Mouse (Mus musculus): ENCODE measurements around the gene Cfap299. TPM values are rescaled to one million over a fixed set of nuclear protein-coding genes. Genes with fewer than 3 reads are reported as not detected.

Cfap299 gene
- polyA plus RNA-seq, 1 experiment from 2014 or later: 0.41 TPM

DNA sequence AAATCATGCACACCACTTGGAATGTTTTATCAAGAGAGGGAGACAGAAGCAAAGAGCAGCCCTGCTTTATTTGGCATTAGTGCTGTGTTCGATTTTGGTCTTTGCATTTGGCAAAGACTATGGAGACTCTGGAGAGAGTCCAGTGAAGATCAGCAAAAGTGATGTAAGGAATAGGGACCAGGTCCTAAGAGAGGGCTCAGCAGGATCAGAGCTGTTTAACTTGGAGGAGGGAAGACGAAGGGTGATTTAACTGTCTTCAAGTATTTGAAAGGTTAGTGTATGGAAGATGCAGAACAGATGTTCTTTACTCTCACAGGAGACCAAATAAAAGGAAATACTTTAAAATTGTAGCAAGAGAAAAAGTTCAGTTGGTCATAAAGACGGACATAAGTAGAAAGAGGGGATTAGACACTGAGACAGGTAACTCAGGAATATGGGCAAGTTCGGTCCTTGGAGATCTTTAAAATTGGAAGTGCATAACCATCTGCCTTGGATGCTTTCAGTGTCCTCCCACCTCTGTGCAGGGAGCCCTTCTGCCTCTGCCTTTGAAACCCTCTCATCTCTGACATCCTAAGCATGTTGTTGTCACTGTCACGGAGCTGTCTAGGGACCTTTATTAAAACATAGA lies 31.8 kb downstream of the Cfap299 start:
- Histone ChIP-seq H3K27me3 (ENCODE audit: control insufficient read depth, insufficient read depth, low read length) (no peaks in the 10 kb centered on the region), H3K4me3 (ENCODE audit: control insufficient read depth in 1 of 2, insufficient read depth in 1 of 2, low read depth in 1 of 2, low read length in 2 of 2) (no peak overlapping the region), H3K9me3 (ENCODE audit: control insufficient read depth, low read length) (no peaks in the 10 kb centered on the region), H3K36me3 (ENCODE audit: control insufficient read depth, insufficient read depth, low read length) (no peaks in the 10 kb centered on the region), H3K4me2 (ENCODE audit: low read length) (no peak overlapping the region), H3K4me1 (ENCODE audit: control insufficient read depth in 2 of 2, insufficient read depth in 2 of 2, low read length in 2 of 2) (no peaks in the 10 kb centered on the region), H3K27ac (replicated peaks in 1 of 2; ENCODE audit: control insufficient read depth in 1 of 2, insufficient read depth in 1 of 2, low read depth in 2 of 2, low read length in 2 of 2) (no peak overlapping the region), H3K9ac (ENCODE audit: low read length) (no peak overlapping the region)
- 77% methylated on average over 5 of the region's 5 CpGs for WGBS
- ATAC-seq (ENCODE audit: insufficient number of reproducible peaks, insufficient read depth, low FRiP score, low read depth): no peak

DNA sequence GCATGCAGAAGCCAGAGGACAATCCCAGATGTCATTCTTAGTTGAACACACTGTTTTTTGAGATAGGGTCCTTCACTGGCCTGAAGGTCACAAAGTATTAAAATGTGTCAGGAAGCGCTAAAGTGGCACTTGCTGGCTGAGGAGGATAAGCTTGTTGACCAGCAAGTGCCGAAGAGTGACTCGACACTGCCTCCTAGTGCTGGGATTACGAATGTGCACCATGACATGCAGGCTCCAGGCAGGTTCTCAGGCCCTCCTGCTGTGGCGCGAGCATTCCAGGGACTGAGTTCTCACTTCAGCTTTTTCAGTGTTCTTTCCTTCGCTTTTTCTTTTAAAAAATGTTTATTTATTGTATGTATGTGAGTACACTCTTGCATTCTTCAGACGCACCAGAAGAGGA lies 34.3 kb downstream of the Cfap299 start:
- ATAC-seq (ENCODE audit: insufficient number of reproducible peaks, insufficient read depth, low FRiP score, low read depth): no peak
- no peaks in the 10 kb centered on the region for H3K9me3 ChIP-seq (ENCODE audit: control insufficient read depth, low read length)
- WGBS: 38% methylated on average over 8 of the region's 8 CpGs
- H3K4me1 ChIP-seq (ENCODE audit: control insufficient read depth in 2 of 2, insufficient read depth in 2 of 2, low read length in 2 of 2): no peaks in the 10 kb centered on the region
- no peak overlapping the region for H3K4me2 ChIP-seq (ENCODE audit: low read length)
- no peaks in the 10 kb centered on the region for H3K36me3 ChIP-seq (ENCODE audit: control insufficient read depth, insufficient read depth, low read length)
- H3K27me3 ChIP-seq (ENCODE audit: control insufficient read depth, insufficient read depth, low read length): no peaks in the 10 kb centered on the region
- H3K27ac ChIP-seq (replicated peaks in 1 of 2; ENCODE audit: control insufficient read depth in 1 of 2, insufficient read depth in 1 of 2, low read depth in 2 of 2, low read length in 2 of 2): no peak overlapping the region
- no peak overlapping the region for H3K9ac ChIP-seq (ENCODE audit: low read length)
- no peak overlapping the region for H3K4me3 ChIP-seq (ENCODE audit: control insufficient read depth in 1 of 2, insufficient read depth in 1 of 2, low read depth in 1 of 2, low read length in 2 of 2)

DNA sequence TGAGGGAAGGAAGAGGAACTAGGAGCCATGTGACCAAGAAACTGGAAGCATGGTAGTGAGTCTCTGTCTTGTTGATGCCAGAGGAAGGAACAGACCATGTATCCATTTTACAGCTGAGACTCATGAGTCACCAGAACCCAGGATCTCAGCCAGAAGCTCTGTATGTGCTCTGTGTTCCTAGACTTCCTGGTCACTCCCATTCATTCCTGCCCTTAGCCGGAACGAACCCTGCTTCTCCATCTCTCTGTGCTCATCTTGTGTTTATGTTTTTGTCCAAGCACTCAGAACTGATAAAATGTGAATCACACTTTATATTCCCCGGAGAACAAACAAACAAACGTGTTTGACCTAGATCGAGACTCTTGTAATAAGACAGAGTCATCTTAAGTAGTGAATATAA lies 36.2 kb downstream of the Cfap299 start:
- Histone ChIP-seq H3K4me2 (ENCODE audit: low read length) (no peak overlapping the region), H3K9me3 (ENCODE audit: control insufficient read depth, low read length) (no peaks in the 10 kb centered on the region), H3K27me3 (ENCODE audit: control insufficient read depth, insufficient read depth, low read length) (no peaks in the 10 kb centered on the region), H3K9ac (ENCODE audit: low read length) (no peak overlapping the region), H3K36me3 (ENCODE audit: control insufficient read depth, insufficient read depth, low read length) (no peaks in the 10 kb centered on the region), H3K27ac (replicated peaks in 1 of 2; ENCODE audit: control insufficient read depth in 1 of 2, insufficient read depth in 1 of 2, low read depth in 2 of 2, low read length in 2 of 2) (no peak overlapping the region), H3K4me3 (ENCODE audit: control insufficient read depth in 1 of 2, insufficient read depth in 1 of 2, low read depth in 1 of 2, low read length in 2 of 2) (no peak overlapping the region), H3K4me1 (ENCODE audit: control insufficient read depth in 2 of 2, insufficient read depth in 2 of 2, low read length in 2 of 2) (no peaks in the 10 kb centered on the region)
- no peak for ATAC-seq (ENCODE audit: insufficient number of reproducible peaks, insufficient read depth, low FRiP score, low read depth)
- 74% methylated on average over 5 of the region's 5 CpGs for WGBS

DNA sequence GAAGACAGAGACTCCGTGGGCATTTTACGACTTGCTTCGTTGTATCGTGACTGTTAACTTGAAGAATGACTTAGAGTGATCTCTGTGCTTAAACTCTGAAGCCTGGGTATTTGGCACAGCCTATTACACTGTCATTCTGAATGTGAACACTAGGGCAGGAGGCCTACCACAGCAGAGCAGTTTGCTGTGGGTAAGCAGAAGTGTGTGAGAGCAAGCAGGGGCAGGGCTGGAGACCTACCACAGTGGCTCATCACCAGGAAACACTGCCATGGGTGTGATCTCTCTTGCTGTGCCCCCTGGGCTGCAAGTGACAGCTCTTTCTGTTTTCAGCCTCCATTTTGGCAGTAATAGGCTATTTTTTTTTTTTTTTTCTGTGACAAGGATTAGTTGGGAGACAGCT lies 39.7 kb downstream of the Cfap299 start:
- WGBS: 64% methylated on average over 4 of the region's 4 CpGs
- H3K36me3 ChIP-seq (ENCODE audit: control insufficient read depth, insufficient read depth, low read length): no peaks in the 10 kb centered on the region
- no peaks in the 10 kb centered on the region for H3K9me3 ChIP-seq (ENCODE audit: control insufficient read depth, low read length)
- H3K27ac ChIP-seq (replicated peaks in 1 of 2; ENCODE audit: control insufficient read depth in 1 of 2, insufficient read depth in 1 of 2, low read depth in 2 of 2, low read length in 2 of 2): no peak overlapping the region
- no peaks in the 10 kb centered on the region for H3K4me1 ChIP-seq (ENCODE audit: control insufficient read depth in 2 of 2, insufficient read depth in 2 of 2, low read length in 2 of 2)
- no peaks in the 10 kb centered on the region for H3K27me3 ChIP-seq (ENCODE audit: control insufficient read depth, insufficient read depth, low read length)
- H3K4me3 ChIP-seq (ENCODE audit: control insufficient read depth in 1 of 2, insufficient read depth in 1 of 2, low read depth in 1 of 2, low read length in 2 of 2): no peak overlapping the region
- ATAC-seq (ENCODE audit: insufficient number of reproducible peaks, insufficient read depth, low FRiP score, low read depth): no peak
- H3K9ac ChIP-seq (ENCODE audit: low read length): no peak overlapping the region
- H3K4me2 ChIP-seq (ENCODE audit: low read length): no peak overlapping the region

DNA sequence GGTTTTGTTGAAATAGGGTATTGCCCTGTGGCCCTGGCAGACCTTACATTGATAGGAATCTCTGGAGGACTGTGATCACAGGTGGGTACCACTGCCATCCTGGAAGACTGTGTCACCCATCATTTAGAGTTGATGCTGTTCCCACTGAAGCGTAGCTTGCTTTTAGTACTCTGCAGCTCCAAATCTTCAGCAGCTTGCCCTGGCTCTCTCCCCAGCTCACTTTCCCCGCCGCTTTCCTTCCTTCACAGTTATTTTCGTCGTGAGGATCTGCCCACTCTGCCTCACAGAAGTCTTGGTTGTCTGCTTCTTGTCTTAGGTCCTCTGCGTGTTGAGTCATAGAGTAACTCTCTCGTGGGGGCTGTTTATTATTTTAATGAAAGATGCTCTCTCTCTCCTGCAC lies 40.3 kb downstream of the Cfap299 start:
- Histone ChIP-seq H3K4me2 (ENCODE audit: low read length) (no peak overlapping the region), H3K4me3 (ENCODE audit: control insufficient read depth in 1 of 2, insufficient read depth in 1 of 2, low read depth in 1 of 2, low read length in 2 of 2) (no peak overlapping the region), H3K27me3 (ENCODE audit: control insufficient read depth, insufficient read depth, low read length) (no peaks in the 10 kb centered on the region), H3K4me1 (ENCODE audit: control insufficient read depth in 2 of 2, insufficient read depth in 2 of 2, low read length in 2 of 2) (no peaks in the 10 kb centered on the region), H3K9ac (ENCODE audit: low read length) (no peak overlapping the region), H3K9me3 (ENCODE audit: control insufficient read depth, low read length) (no peaks in the 10 kb centered on the region), H3K27ac (replicated peaks in 1 of 2; ENCODE audit: control insufficient read depth in 1 of 2, insufficient read depth in 1 of 2, low read depth in 2 of 2, low read length in 2 of 2) (no peak overlapping the region), H3K36me3 (ENCODE audit: control insufficient read depth, insufficient read depth, low read length) (no peaks in the 10 kb centered on the region)
- no peak for ATAC-seq (ENCODE audit: insufficient number of reproducible peaks, insufficient read depth, low FRiP score, low read depth)
- WGBS: 54% methylated on average over 7 of the region's 7 CpGs

DNA sequence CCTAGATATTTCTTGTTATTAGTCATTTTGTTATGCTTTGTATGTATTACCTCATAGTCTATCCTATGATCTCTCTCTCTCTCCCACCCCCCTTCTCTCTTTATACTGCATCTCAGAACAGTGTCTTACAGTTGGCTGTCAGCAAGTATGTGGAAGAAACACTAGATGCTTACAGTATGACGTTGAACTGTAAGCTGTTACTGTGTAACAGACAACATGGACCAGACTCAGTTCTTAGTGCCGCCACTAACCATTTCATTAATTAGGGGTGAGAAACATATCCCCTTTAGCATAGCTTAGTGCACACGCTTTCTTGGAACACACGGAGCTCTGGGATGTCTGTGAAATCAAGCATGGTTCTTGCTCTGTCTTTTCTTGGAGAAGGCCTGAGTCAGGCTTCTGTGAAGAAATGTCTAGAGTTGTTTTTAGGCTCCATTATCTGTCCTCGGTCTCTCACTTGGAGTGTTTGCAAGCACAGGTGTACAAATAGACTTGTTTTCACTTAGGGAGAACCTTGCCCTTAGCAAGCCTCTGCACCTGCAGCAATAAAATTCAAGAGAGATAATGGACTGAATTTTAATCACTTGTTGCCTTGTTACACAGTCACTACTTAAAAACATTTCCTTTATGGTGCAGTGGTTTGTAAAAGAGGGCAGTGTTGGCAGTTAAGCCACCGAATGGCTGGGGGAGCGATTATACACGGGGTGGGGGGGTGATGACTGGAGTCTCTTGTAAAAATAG lies 47.1 kb downstream of the Cfap299 start:
- Histone ChIP-seq H3K4me2 (ENCODE audit: low read length) (no peak overlapping the region), H3K9me3 (ENCODE audit: control insufficient read depth, low read length) (no peaks in the 10 kb centered on the region), H3K9ac (ENCODE audit: low read length) (no peak overlapping the region), H3K36me3 (ENCODE audit: control insufficient read depth, insufficient read depth, low read length) (no peaks in the 10 kb centered on the region), H3K4me1 (ENCODE audit: control insufficient read depth in 2 of 2, insufficient read depth in 2 of 2, low read length in 2 of 2) (no peaks in the 10 kb centered on the region), H3K27ac (replicated peaks in 1 of 2; ENCODE audit: control insufficient read depth in 1 of 2, insufficient read depth in 1 of 2, low read depth in 2 of 2, low read length in 2 of 2) (no peak overlapping the region), H3K27me3 (ENCODE audit: control insufficient read depth, insufficient read depth, low read length) (no peaks in the 10 kb centered on the region), H3K4me3 (ENCODE audit: control insufficient read depth in 1 of 2, insufficient read depth in 1 of 2, low read depth in 1 of 2, low read length in 2 of 2) (no peak overlapping the region)
- ATAC-seq (ENCODE audit: insufficient number of reproducible peaks, insufficient read depth, low FRiP score, low read depth): no peak
- WGBS: 74% methylated on average over 8 of the region's 8 CpGs

DNA sequence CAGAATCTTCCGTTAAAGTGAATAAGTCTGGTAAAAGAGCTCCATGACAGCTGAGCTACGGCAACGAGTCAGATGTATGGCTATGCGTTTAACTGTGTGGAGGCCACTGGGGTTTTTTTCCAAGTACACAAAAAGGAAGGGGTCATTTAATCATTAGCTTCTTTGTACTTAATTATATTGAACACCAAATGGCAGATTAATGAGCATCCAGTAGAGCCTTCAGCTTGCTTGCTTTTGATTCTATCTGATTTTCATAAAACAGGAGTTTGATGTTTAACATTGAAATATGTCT lies 47.6 kb downstream of the Cfap299 start:
- H3K4me2 ChIP-seq (ENCODE audit: low read length): no peak overlapping the region
- ATAC-seq (ENCODE audit: insufficient number of reproducible peaks, insufficient read depth, low FRiP score, low read depth): no peak
- no peak overlapping the region for H3K4me3 ChIP-seq (ENCODE audit: control insufficient read depth in 1 of 2, insufficient read depth in 1 of 2, low read depth in 1 of 2, low read length in 2 of 2)
- H3K9ac ChIP-seq (ENCODE audit: low read length): no peak overlapping the region
- no peaks in the 10 kb centered on the region for H3K9me3 ChIP-seq (ENCODE audit: control insufficient read depth, low read length)
- WGBS: 81% methylated on average over 4 of the region's 4 CpGs
- H3K36me3 ChIP-seq (ENCODE audit: control insufficient read depth, insufficient read depth, low read length): no peaks in the 10 kb centered on the region
- H3K27ac ChIP-seq (replicated peaks in 1 of 2; ENCODE audit: control insufficient read depth in 1 of 2, insufficient read depth in 1 of 2, low read depth in 2 of 2, low read length in 2 of 2): no peak overlapping the region
- no peaks in the 10 kb centered on the region for H3K4me1 ChIP-seq (ENCODE audit: control insufficient read depth in 2 of 2, insufficient read depth in 2 of 2, low read length in 2 of 2)
- no peaks in the 10 kb centered on the region for H3K27me3 ChIP-seq (ENCODE audit: control insufficient read depth, insufficient read depth, low read length)

DNA sequence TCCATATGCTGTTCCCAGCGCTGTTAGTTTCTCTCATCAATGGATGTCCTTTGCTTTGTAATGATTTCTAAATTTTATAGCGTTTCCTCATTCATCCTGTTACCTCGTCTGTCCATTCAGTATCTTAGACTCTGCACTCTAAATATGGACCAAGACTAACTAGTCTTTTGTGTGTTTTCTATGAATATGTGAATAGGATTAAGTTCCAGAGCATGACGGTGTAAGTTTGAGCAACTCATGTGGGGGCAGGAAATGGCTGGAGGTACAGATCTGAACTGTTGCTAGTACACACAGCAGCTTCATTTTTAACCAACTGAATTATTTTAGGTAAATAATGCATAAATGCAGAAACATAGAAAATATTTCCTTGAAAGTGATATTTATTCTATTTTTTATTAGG lies 51.3 kb downstream of the Cfap299 start:
- Histone ChIP-seq H3K36me3 (ENCODE audit: control insufficient read depth, insufficient read depth, low read length) (no peaks in the 10 kb centered on the region), H3K4me2 (ENCODE audit: low read length) (no peak overlapping the region), H3K9ac (ENCODE audit: low read length) (no peak overlapping the region), H3K27ac (replicated peaks in 1 of 2; ENCODE audit: control insufficient read depth in 1 of 2, insufficient read depth in 1 of 2, low read depth in 2 of 2, low read length in 2 of 2) (no peak overlapping the region), H3K9me3 (ENCODE audit: control insufficient read depth, low read length) (no peaks in the 10 kb centered on the region), H3K4me3 (ENCODE audit: control insufficient read depth in 1 of 2, insufficient read depth in 1 of 2, low read depth in 1 of 2, low read length in 2 of 2) (no peak overlapping the region), H3K27me3 (ENCODE audit: control insufficient read depth, insufficient read depth, low read length) (no peaks in the 10 kb centered on the region), H3K4me1 (ENCODE audit: control insufficient read depth in 2 of 2, insufficient read depth in 2 of 2, low read length in 2 of 2) (no peaks in the 10 kb centered on the region)
- WGBS: 84% methylated on average over 4 of the region's 4 CpGs
- ATAC-seq (ENCODE audit: insufficient number of reproducible peaks, insufficient read depth, low FRiP score, low read depth): no peak

All from heart, embryonic 14.5 days (tissue).